Mouse (Mus musculus) cerebellum, adult 2 months (tissue): ENCODE data around the gene Ppbp.

Source experiments
- CTCF ChIP-seq: fragments of 200-500 bp; IDR thresholded peaks from 2 replicates; pipeline ENCODE4 v1.5.1; 2011; ENCODE audit warnings: low read depth, mild to moderate bottlenecking, control low read depth, low read length, moderate library complexity, borderline replicate concordance; ENCODE audit not compliant: insufficient read depth
- POLR2A ChIP-seq: fragments of 200-500 bp; IDR thresholded peaks from 2 replicates; pipeline ENCODE4 v1.6.1; 2011; ENCODE audit warnings: low read length, control low read depth, borderline replicate concordance; ENCODE audit not compliant: insufficient read depth

- no peak for TF ChIP-seq CTCF
- no peak for TF ChIP-seq POLR2A
Observed at GRCm38 (mm10) chr5:90771369-90771768, 3.1 kb downstream of the Ppbp start.
